Mouse (Mus musculus) kidney, adult 2 months (tissue): ENCODE measurements around the gene Hils1.

ENCODE experiments used
- CTCF ChIP-seq: fragments of 200-500 bp; conservative IDR thresholded peaks from 2 replicates; pipeline ENCODE4 v1.5.1; 2011; ENCODE audit warnings: low read depth, mild to moderate bottlenecking, control low read depth, low read length, moderate library complexity, mixed read lengths; ENCODE audit not compliant: insufficient read depth, insufficient read length
- POLR2A ChIP-seq: fragments of 200-500 bp; IDR thresholded peaks from one replicate; pipeline ENCODE4 v1.6.1; 2011; ENCODE audit warnings: low read depth, low read length, control low read depth

- TF ChIP-seq POLR2A (no peak), CTCF (no peak)
These were observed 12.2 kb downstream of the Hils1 start for GRCm38 (mm10) chr11:94979462-94980179.
